ENCODE assay signal across 30 mouse cellular contexts in genomic region chr17:56245608-56246007, GRCm38 (mm10). TPM values are rescaled to one million over a fixed set of nuclear protein-coding genes. Genes with fewer than 3 reads are reported as not detected.
"Had no signal": no experiment of that assay in that cellular context is flagged by ENCODE, and none has a peak within 500 bp of the region (broad histone marks: within the 10 kb centered on the region; RNA-seq: fewer than 3 reads in every experiment).

No protein-coding gene starts in this region.

- H3K4me2 ChIP-seq: heart, embryonic 12.5 days; hindbrain, embryonic 13.5 days; hindbrain, embryonic 15.5 days; intestine, embryonic 15.5 days; limb, embryonic 12.5 days; liver, embryonic 11.5 days; liver, embryonic 13.5 days had no signal

- ATAC-seq: inflammation-experienced regulatory T-cells, adult 6 months; intestine, embryonic 15.5 days; intestine, postnatal 0 days had no signal

- DNase-seq: gastrocnemius, adult 2 months; gastrocnemius, postnatal 10 days; gastrocnemius, postnatal 25 days; heart, adult 18-20 months; heart, postnatal 10 days; heart, postnatal 4 days; kidney, adult 18-20 months; kidney, adult 8-10 months; kidney, postnatal 10 days; kidney, postnatal 25 days; kidney, postnatal 4 days; liver; liver, embryonic 13.5 days had no signal

- H3K27ac ChIP-seq: gastrocnemius, adult 2 months; heart, embryonic 10.5 days; hindbrain, embryonic 13.5 days; hindbrain, embryonic 15.5 days; intestine, embryonic 15.5 days; layer of hippocampus, adult 2 months; left cerebral cortex, adult 2 months; limb, embryonic 10.5 days; limb, embryonic 12.5 days; liver, embryonic 13.5 days had no signal

- H3K4me3 ChIP-seq: gastrocnemius, adult 2 months; heart, embryonic 10.5 days; heart, embryonic 12.5 days; hindbrain, embryonic 13.5 days; hindbrain, embryonic 15.5 days; intestine, embryonic 15.5 days; layer of hippocampus, adult 2 months; left cerebral cortex, adult 2 months; limb, embryonic 10.5 days; limb, embryonic 12.5 days; liver, embryonic 13.5 days had no signal

- H3K36me3 ChIP-seq: heart, embryonic 10.5 days; heart, embryonic 12.5 days; hindbrain, embryonic 13.5 days; hindbrain, embryonic 15.5 days; intestine, embryonic 15.5 days; limb, embryonic 10.5 days; limb, embryonic 12.5 days; liver, embryonic 13.5 days had no signal

- H3K9me3 ChIP-seq: heart, embryonic 10.5 days; heart, embryonic 12.5 days; hindbrain, embryonic 13.5 days; hindbrain, embryonic 15.5 days; intestine, embryonic 15.5 days; limb, embryonic 10.5 days; limb, embryonic 12.5 days; liver, embryonic 13.5 days had no signal

- H3K9ac ChIP-seq: heart, embryonic 12.5 days; hindbrain, embryonic 13.5 days; hindbrain, embryonic 15.5 days; intestine, embryonic 15.5 days; limb, embryonic 12.5 days; liver, embryonic 13.5 days had no signal

- H3K4me1 ChIP-seq: heart, embryonic 12.5 days; liver, embryonic 13.5 days had no signal

RNA-seq across cellular contexts. Expression of gene Arrdc5, which starts 54.5 kb away (rescaled TPM):
- polyA plus RNA-seq: frontal cortex, adult 2 months; heart, embryonic 10.5 days; heart, embryonic 12.5 days; heart, embryonic 14.5 days; hindbrain, embryonic 13.5 days; hindbrain, embryonic 15.5 days; inflammation-experienced regulatory T-cells, adult 6 months; intestine, embryonic 15.5 days; intestine, postnatal 0 days; kidney, embryonic 14.5 days; kidney, embryonic 16.5 days; limb, embryonic 10.5 days; limb, embryonic 12.5 days; limb, embryonic 14.5 days; liver, embryonic 11.5 days; liver, embryonic 13.5 days had no signal
